Mouse (Mus musculus): ENCODE data around the gene Kcnt2. TPM values are rescaled to one million over a fixed set of nuclear protein-coding genes. Genes with fewer than 3 reads are reported as not detected.

Kcnt2 gene
- 0.83 and 1.2 TPM in 2 replicates for polyA plus RNA-seq (2012; rRNA removed)

DNA sequence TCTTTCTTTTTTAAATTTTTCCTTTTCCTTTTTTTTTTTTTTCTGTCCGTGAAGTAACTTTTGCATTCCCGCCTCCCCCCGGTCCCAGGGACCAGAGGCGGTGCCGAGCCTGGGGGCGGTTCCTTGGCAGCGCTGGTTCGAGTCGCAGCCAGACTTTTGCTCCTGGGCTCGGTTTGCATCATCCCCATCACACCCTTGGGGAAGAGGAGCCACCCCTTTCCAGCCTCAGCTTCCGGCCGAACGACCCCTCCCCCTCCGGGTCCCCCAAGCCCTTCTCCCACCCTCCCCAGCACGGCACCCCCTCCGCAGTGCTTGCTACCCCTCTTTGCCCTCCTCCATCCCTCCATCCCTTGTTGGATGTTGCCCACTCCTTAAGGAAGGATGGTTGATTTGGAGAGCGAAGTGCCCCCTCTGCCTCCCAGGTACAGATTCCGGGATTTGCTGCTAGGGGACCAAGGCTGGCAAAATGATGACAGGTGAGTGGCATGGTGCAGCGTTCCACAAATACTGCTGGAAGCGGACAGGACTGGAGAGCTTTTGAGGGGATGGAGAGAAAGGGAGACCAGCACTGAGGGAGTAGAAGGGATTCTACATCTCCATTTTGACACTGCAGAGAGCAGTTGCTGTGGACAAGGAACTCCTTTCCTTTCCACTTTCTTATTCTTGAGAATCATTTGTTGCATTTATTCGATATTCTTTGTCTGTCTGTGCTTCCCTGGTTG is at the start of gene Kcnt2:
Gene Kcnt2, plus strand, starts transcription at position 283 of the 722 bp plus-strand sequence.

Other genes starting within 250 kb of the Kcnt2 start
- gene Cfh, start 62.4 kb upstream of the Kcnt2 start, polyA plus RNA-seq (2012; rRNA removed): 16.0 and 22.0 TPM in 2 replicates